Mouse (Mus musculus): ENCODE measurements at regions not wholly inside any gene's neighbourhood (a gene's known extent, or its start where the extent isn't known, plus 50 kb on each side); places are given as distances from the start of the nearest gene placed in this dataset.

GRCm38 (mm10) chr12:70758080-70758479, 67.2 kb upstream of the Frmd6 start:
- TF ChIP-seq CTCF (IDR thresholded peaks at IDR 0.05) = no peak
- no peak for TF ChIP-seq EP300 (IDR thresholded peaks at IDR 0.05)
